Mouse (Mus musculus) heart, embryonic 15.5 days (tissue): ENCODE measurements around the gene Zfp808. TPM values are rescaled to one million over a fixed set of nuclear protein-coding genes. Genes with fewer than 3 reads are reported as not detected.
A peak's percentile ranks its signal among the peaks of the same experiment; 100 is the strongest.
"Not testable (repeated sequence)": the region's sequence is repeated elsewhere in the genome, so short reads cannot be mapped to it uniquely, and the experiment has no call there.

Experiments
- ATAC-seq: fragments of 200-750 bp; cut with Nextera tagmentation; replicated peaks from 2 replicates; pipeline ENCODE4 v1.8.0; 2017; ENCODE audit warnings: low read depth, moderate TSS enrichment; ENCODE audit not compliant: insufficient number of reproducible peaks, insufficient read depth, low FRiP score
- H3K27ac ChIP-seq: fragments of 300-500 bp; sonication (generic); 2 replicates; pipeline ENCODE4 v1.5.1; 2015; ENCODE audit warnings: mild to moderate bottlenecking, inconsistent platforms
- H3K27me3 ChIP-seq: fragments of 300-500 bp; sonication (generic); 2 replicates; pipeline ENCODE4 v1.6.1; 2015; ENCODE audit warnings: inconsistent platforms
- H3K36me3 ChIP-seq: fragments of 300-500 bp; sonication (generic); 2 replicates; pipeline ENCODE4 v1.6.1; 2015; ENCODE audit warnings: mild to moderate bottlenecking, inconsistent platforms
- H3K4me1 ChIP-seq: fragments of 300-500 bp; sonication (generic); replicated peaks from 2 replicates; pipeline ENCODE4 v1.6.1; 2015; ENCODE audit warnings: inconsistent platforms
- H3K4me2 ChIP-seq: fragments of 300-500 bp; sonication (generic); 2 replicates; pipeline ENCODE4 v1.6.1; 2015; ENCODE audit warnings: inconsistent platforms, mild to moderate bottlenecking, moderate library complexity
- H3K4me3 ChIP-seq: fragments of 300-500 bp; sonication (generic); 2 replicates; pipeline ENCODE4 v1.5.1; 2015; ENCODE audit warnings: mild to moderate bottlenecking, inconsistent platforms
- H3K9ac ChIP-seq: fragments of 300-500 bp; sonication (generic); 2 replicates; pipeline ENCODE4 v1.6.1; 2015; ENCODE audit warnings: mild to moderate bottlenecking, inconsistent platforms
- H3K9me3 ChIP-seq: fragments of 300-500 bp; sonication (generic); replicated peaks from 2 replicates; pipeline ENCODE4 v1.6.1; 2016; ENCODE audit warnings: inconsistent platforms
- WGBS: fragments of 180-500 bp; shearing (Covaris S2); methylation state at CpG from one replicate; pipeline ENCODE4 v1.1.7; 2015; ENCODE audit warnings: mixed read lengths; 5-methylcytosine and 5-hydroxymethylcytosine counted together
- polyA plus RNA-seq: library from polyadenylated mRNA; unstranded; fragments of >200 nt; fragmentation: Nextera tagmentation; extraction: Ambion mirVana; gene quantifications from 2 replicates; pipeline ENCODE4 v1.2.1, GENCODE M21; 2015

The Zfp808 gene
- 5.4 and 7.0 TPM in 2 replicates for polyA plus RNA-seq

GRCm38 (mm10) chr13:62129432-62130171 lies at the start of gene Zfp808:
Gene Zfp808 (plus strand): TSS chr13:62129886.
- H3K9ac ChIP-seq, result peak within 1 kb of the TSS; percentile 69
- H3K4me3 ChIP-seq, result peak within 1 kb of the TSS; percentile 75
- H3K4me1 ChIP-seq, H3K36me3 ChIP-seq, ATAC-seq, H3K9me3 ChIP-seq, H3K27me3 ChIP-seq: not testable (repeated sequence)
- WGBS, result 1% methylated on average over 20 of the region's 21 CpGs
- peak within 1 kb of the TSS; percentile 64 for H3K4me2 ChIP-seq
- H3K27ac ChIP-seq, result peak within 1 kb of the TSS; percentile 64

GRCm38 (mm10) chr13:62098786-62099185 lies 30.9 kb upstream of the Zfp808 start:
- not testable (repeated sequence) for H3K4me2 ChIP-seq, ATAC-seq, H3K27ac ChIP-seq, H3K9ac ChIP-seq, H3K36me3 ChIP-seq, H3K27me3 ChIP-seq, H3K9me3 ChIP-seq, H3K4me1 ChIP-seq, H3K4me3 ChIP-seq
- 74% methylated on average over 4 of the region's 4 CpGs for WGBS

GRCm38 (mm10) chr13:62099454-62099853 lies 30.2 kb upstream of the Zfp808 start:
- H3K27me3 ChIP-seq, H3K4me1 ChIP-seq, H3K9ac ChIP-seq, H3K36me3 ChIP-seq, H3K27ac ChIP-seq, ATAC-seq, H3K9me3 ChIP-seq, H3K4me3 ChIP-seq, H3K4me2 ChIP-seq: not testable (repeated sequence)
- 77% methylated on average over 4 of the region's 4 CpGs for WGBS

GRCm38 (mm10) chr13:62102368-62102767 lies 27.3 kb upstream of the Zfp808 start:
- 62% methylated on average over 1 of the region's 1 CpGs for WGBS
- H3K4me3 ChIP-seq, H3K36me3 ChIP-seq, H3K9me3 ChIP-seq, H3K4me1 ChIP-seq, H3K9ac ChIP-seq, H3K27me3 ChIP-seq, ATAC-seq, H3K4me2 ChIP-seq, H3K27ac ChIP-seq: not testable (repeated sequence)

GRCm38 (mm10) chr13:62115861-62116260 lies 13.8 kb upstream of the Zfp808 start:
- not testable (repeated sequence) for H3K4me3 ChIP-seq, ATAC-seq, H3K36me3 ChIP-seq, H3K4me2 ChIP-seq, H3K27me3 ChIP-seq, H3K27ac ChIP-seq, H3K9ac ChIP-seq, H3K4me1 ChIP-seq, H3K9me3 ChIP-seq
- 24% methylated on average over 2 of the region's 2 CpGs for WGBS

- H3K4me2 ChIP-seq, H3K9ac ChIP-seq, H3K36me3 ChIP-seq, H3K27ac ChIP-seq, H3K4me1 ChIP-seq, H3K4me3 ChIP-seq, H3K27me3 ChIP-seq, ATAC-seq, H3K9me3 ChIP-seq: not testable (repeated sequence)
- 56% methylated on average over 1 of the region's 1 CpGs for WGBS
Measured at GRCm38 (mm10) chr13:62121578-62121977, 8.1 kb upstream of the Zfp808 start.

GRCm38 (mm10) chr13:62181835-62182755 lies 52.4 kb downstream of the Zfp808 start:
- H3K9ac ChIP-seq, H3K27ac ChIP-seq, H3K4me2 ChIP-seq, H3K36me3 ChIP-seq, H3K27me3 ChIP-seq, ATAC-seq, H3K4me1 ChIP-seq, H3K9me3 ChIP-seq, H3K4me3 ChIP-seq: not testable (repeated sequence)
- 58% methylated on average over 2 of the region's 2 CpGs for WGBS

- no peak for ATAC-seq
- Histone ChIP-seq H3K4me2 (no peak overlapping the region), H3K4me3 (no peak overlapping the region), H3K4me1 (no peaks in the 10 kb centered on the region), H3K27me3 (no peaks in the 10 kb centered on the region), H3K9ac (no peak overlapping the region), H3K27ac (no peak overlapping the region), H3K36me3 (no peaks in the 10 kb centered on the region), H3K9me3 (no peaks in the 10 kb centered on the region)
- WGBS, result 39% methylated on average over 3 of the region's 3 CpGs
Measured at GRCm38 (mm10) chr13:62245264-62245663, 115.6 kb downstream of the Zfp808 start.

GRCm38 (mm10) chr13:62255226-62255625 lies 125.5 kb downstream of the Zfp808 start:
- 64% methylated on average over 9 of the region's 9 CpGs for WGBS
- not testable (repeated sequence) for H3K4me3 ChIP-seq, ATAC-seq, H3K4me2 ChIP-seq, H3K27ac ChIP-seq, H3K27me3 ChIP-seq, H3K36me3 ChIP-seq, H3K4me1 ChIP-seq, H3K9me3 ChIP-seq, H3K9ac ChIP-seq

GRCm38 (mm10) chr13:62263392-62263791 lies 133.7 kb downstream of the Zfp808 start:
- no peak overlapping the region for H3K9ac ChIP-seq
- no peak overlapping the region for H3K4me2 ChIP-seq
- H3K4me1 ChIP-seq, result no peaks in the 10 kb centered on the region
- 70% methylated on average over 4 of the region's 4 CpGs for WGBS
- H3K9me3 ChIP-seq, result peaks cover 12% of the 10 kb centered on the region
- ATAC-seq, result no peak
- H3K36me3 ChIP-seq, result no peaks in the 10 kb centered on the region
- H3K4me3 ChIP-seq, result no peak overlapping the region
- H3K27ac ChIP-seq, result no peak overlapping the region
- no peaks in the 10 kb centered on the region for H3K27me3 ChIP-seq
